Mouse (Mus musculus) heart, postnatal 36 days (tissue): ENCODE results near the gene Oscar. TPM values are rescaled to one million over a fixed set of nuclear protein-coding genes. Genes with fewer than 3 reads are reported as not detected.
"Not testable (repeated sequence)": the region's sequence is repeated elsewhere in the genome, so short reads cannot be mapped to it uniquely, and the experiment has no call there.

Source experiments
- DNase-seq, 2 experiments: peaks; one replicate each; pipeline ENCODE4 v3.0.0; 2021 to 2022
- intact Hi-C: fragments of 180-260 bp; cut with DNase I; formaldehyde crosslinking; loops from one replicate; pipeline ENCODE4 v1.15.1; 2025
- microRNA-seq, 2 experiments: library from miRNA; unstranded; fragments of <30 nt; microRNA quantifications; one replicate each; pipeline ENCODE4 v1.2.0; 2021; ENCODE audit warnings: borderline number of aligned reads in 2 of 2
- total RNA-seq, 2 experiments: library from RNA; stranded (reverse); gene quantifications; 2 replicates each; pipeline ENCODE4 v1.2.3; 2021

Gene Oscar
- total RNA-seq, 2 experiments from 2014 or later: 0.17 to 0.35 TPM

DNA sequence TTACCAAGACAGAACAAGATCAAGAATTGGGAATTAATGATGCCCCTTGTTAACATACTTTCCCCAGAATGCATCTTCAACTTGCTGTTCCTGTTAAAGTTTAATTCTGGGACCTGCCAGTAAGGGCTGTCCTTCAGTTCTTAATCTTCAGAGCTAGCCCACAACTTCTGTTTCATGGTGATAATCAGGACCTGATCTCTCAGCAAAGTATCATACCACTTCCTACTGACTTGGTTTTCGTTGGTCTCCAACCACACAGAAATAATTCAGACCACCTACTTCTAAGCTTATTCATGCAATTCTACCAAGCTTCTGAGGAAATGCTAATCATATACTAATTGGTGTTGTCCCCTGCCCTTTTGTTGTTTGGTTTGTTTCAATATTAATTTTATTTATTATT lies 44.1 kb downstream of the Oscar start:
- DNase-seq: no peak
- intact Hi-C loops: no loop called here

DNA sequence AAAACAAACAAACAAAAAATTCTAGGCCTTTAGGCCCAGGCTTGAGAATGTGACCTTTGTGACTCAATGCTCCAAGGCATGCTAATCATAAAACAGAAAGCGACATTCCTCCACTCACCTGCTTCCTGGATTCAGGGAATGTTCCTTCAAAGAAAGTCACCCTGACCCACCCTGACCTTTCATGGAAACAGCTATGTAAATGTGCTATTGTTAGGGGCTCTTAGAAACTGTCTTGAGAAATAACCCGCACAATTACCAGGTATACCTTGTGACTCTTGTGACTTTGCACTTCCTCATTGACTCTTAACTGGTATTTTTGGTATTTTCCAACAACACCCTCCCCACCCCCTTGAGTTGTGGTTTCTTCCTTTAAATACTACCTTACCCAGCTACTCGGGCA lies 45.4 kb downstream of the Oscar start:
- intact Hi-C loops, DNase-seq: not testable (repeated sequence)

DNA sequence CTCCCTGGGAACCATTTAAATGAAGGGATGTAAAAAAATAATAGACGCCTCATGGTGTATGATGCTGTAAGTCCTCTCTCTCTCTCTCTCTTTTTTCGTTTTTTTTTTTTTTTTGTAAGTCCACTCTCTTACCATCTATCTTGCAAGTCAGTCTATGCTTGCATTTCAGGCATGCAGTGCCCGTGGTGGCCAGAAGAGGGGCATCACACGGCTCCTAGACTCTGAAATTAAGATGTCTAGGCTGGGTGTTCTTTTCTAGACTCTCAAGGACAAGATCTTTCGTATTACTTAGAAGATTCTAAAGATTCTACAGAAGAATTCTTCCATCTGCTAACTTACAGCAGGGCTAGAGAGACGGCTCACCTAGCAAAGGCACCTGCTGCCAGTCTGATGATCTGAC lies 46.2 kb downstream of the Oscar start:
- no peak for DNase-seq
- intact Hi-C loops: no loop called here

DNA sequence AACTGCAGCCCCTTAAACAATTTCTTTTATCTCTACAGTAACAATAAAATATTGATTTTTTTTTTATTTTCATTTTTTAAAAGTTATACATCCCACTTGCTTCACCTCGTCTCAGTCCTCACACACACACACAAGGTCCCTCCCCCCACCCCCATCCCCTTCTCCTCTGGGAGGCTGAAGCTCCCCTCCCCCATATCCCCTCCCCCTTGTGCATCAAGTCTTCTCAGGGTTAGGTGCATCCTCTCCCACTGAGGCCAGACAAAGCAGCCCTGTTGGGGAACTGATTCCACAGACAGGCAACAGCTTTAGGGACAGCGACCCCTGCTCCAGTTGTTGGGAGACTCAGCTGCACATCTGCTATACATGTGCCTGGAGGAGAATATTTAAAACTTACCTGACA lies 48.6 kb downstream of the Oscar start:
- intact Hi-C loops: no loop called here
- no peak for DNase-seq

Small RNA genes lying within 50 kb of the gene (microRNA-seq; reads per million reads assigned to microRNA genes)
- gene Gm25100 (0 reads per million in 2 experiments), gene Mir3572 (2.0 to 4.3 reads per million in 2 experiments)

Other genes starting within 250 kb of the Oscar start
- not detected for gene Cacng8, start 225.5 kb downstream of the Oscar start, total RNA-seq
- 1 to 10 TPM; 1.3 to 1.9 TPM for gene Cacng6, start 192.0 kb downstream of the Oscar start, total RNA-seq
- gene Tarm1, start 113.5 kb downstream of the Oscar start, total RNA-seq: not detected
- gene Ndufa3, start 1.2 kb upstream of the Oscar start, total RNA-seq: 1,000 to 10,000 TPM; 1,822 to 1,988 TPM
- 10 to 100 TPM; 17.2 to 25.4 TPM for gene Tfpt, start 13.8 kb upstream of the Oscar start, total RNA-seq
- 10 to 100 TPM; 24.4 to 26.6 TPM for gene Prpf31, start 13.8 kb upstream of the Oscar start, total RNA-seq
- 10 to 100 TPM; 22.5 to 27.6 TPM for gene Cnot3, start 29.1 kb upstream of the Oscar start, total RNA-seq
- 10 to 100 TPM; 12.5 to 12.9 TPM for gene Leng1, start 49.7 kb upstream of the Oscar start, total RNA-seq
- gene Tmc4, start 61.4 kb upstream of the Oscar start, total RNA-seq: 1 to 10 TPM in 1 of 2 experiments, under 1 TPM in 1; 0.54 to 1.2 TPM
- 10 to 100 TPM; 73.9 to 77.4 TPM for gene Tsen34, start 76.7 kb upstream of the Oscar start, total RNA-seq
- gene Mboat7, start 77.4 kb upstream of the Oscar start, total RNA-seq: 10 to 100 TPM; 18.7 to 22.1 TPM
- gene Rps9, start 87.8 kb upstream of the Oscar start, total RNA-seq: 100 to 1,000 TPM; 621 to 660 TPM
- gene Pirb, start 104.2 kb upstream of the Oscar start, total RNA-seq: 1 to 10 TPM; 1.7 to 2.6 TPM
- gene Gm15448, start 209.5 kb upstream of the Oscar start, total RNA-seq: under 1 TPM; 0.46 to 0.61 TPM
- gene Pira2, start 228.9 kb upstream of the Oscar start, total RNA-seq: under 1 TPM; 0.33 to 0.44 TPM